Mouse (Mus musculus) embryonic facial prominence, embryonic 11.5 days (tissue): ENCODE results near the gene Zfp704. TPM values are rescaled to one million over a fixed set of nuclear protein-coding genes. Genes with fewer than 3 reads are reported as not detected.

ENCODE experiments used
- ATAC-seq: fragments of 200-750 bp; cut with Nextera tagmentation; replicated peaks from 2 replicates; pipeline ENCODE4 v1.8.0; 2017; ENCODE audit warnings: low read depth; ENCODE audit not compliant: insufficient number of reproducible peaks, low FRiP score, low TSS enrichment
- DNase-seq: peaks from one replicate; pipeline ENCODE4 v3.0.0-alpha.2; 2015; ENCODE audit warnings: low spot score
- H3K27ac ChIP-seq: fragments of 300-500 bp; sonication (generic); replicated peaks from 2 replicates; pipeline ENCODE4 v1.5.1; 2014; ENCODE audit warnings: mild to moderate bottlenecking, low read depth, low read length, control low read depth
- H3K27me3 ChIP-seq: fragments of 300-500 bp; sonication (generic); 2 replicates; pipeline ENCODE4 v1.6.1; 2014; ENCODE audit warnings: mild to moderate bottlenecking, low read length, moderate library complexity, mixed read lengths; ENCODE audit not compliant: control insufficient read depth, insufficient read depth
- H3K36me3 ChIP-seq: fragments of 300-500 bp; sonication (generic); replicated peaks from 2 replicates; pipeline ENCODE4 v1.6.1; 2014; ENCODE audit warnings: low read depth, mild to moderate bottlenecking, low read length, moderate library complexity, mixed read lengths; ENCODE audit not compliant: control insufficient read depth, insufficient read depth
- H3K4me1 ChIP-seq: fragments of 300-500 bp; sonication (generic); 2 replicates; pipeline ENCODE4 v1.6.1; 2014; ENCODE audit warnings: low read length, mixed read lengths; ENCODE audit not compliant: control insufficient read depth, insufficient read depth
- H3K4me2 ChIP-seq: fragments of 300-500 bp; sonication (generic); 2 replicates; pipeline ENCODE4 v1.6.1; 2014; ENCODE audit warnings: low read depth, mild to moderate bottlenecking, control low read depth, low read length, moderate library complexity
- H3K4me3 ChIP-seq: fragments of 300-500 bp; sonication (generic); 2 replicates; pipeline ENCODE4 v1.5.1; 2014; ENCODE audit warnings: low read depth, low read length, control low read depth
- H3K9ac ChIP-seq: fragments of 300-500 bp; sonication (generic); replicated peaks from 2 replicates; pipeline ENCODE4 v1.6.1; 2014; ENCODE audit warnings: mild to moderate bottlenecking, control low read depth, low read length
- H3K9me3 ChIP-seq: fragments of 300-500 bp; sonication (generic); replicated peaks from 2 replicates; pipeline ENCODE4 v1.6.1; 2016; ENCODE audit warnings: mild to moderate bottlenecking, low read length, inconsistent platforms, mixed read lengths; ENCODE audit not compliant: control insufficient read depth
- WGBS: fragments of 180-500 bp; shearing (Covaris S2); extraction: QIAGEN DNeasy Blood & Tissue Kit; methylation state at CpG from one replicate; pipeline ENCODE4 v1.1.7; 2014; 5-methylcytosine and 5-hydroxymethylcytosine counted together
- polyA plus RNA-seq: library from polyadenylated mRNA; unstranded; fragments of >200 nt; fragmentation: Nextera tagmentation; extraction: Ambion mirVana; gene quantifications from 2 replicates; pipeline ENCODE4 v1.2.1, GENCODE M21; 2014

The Zfp704 gene
- 6.9 and 7.0 TPM in 2 replicates for polyA plus RNA-seq

DNA sequence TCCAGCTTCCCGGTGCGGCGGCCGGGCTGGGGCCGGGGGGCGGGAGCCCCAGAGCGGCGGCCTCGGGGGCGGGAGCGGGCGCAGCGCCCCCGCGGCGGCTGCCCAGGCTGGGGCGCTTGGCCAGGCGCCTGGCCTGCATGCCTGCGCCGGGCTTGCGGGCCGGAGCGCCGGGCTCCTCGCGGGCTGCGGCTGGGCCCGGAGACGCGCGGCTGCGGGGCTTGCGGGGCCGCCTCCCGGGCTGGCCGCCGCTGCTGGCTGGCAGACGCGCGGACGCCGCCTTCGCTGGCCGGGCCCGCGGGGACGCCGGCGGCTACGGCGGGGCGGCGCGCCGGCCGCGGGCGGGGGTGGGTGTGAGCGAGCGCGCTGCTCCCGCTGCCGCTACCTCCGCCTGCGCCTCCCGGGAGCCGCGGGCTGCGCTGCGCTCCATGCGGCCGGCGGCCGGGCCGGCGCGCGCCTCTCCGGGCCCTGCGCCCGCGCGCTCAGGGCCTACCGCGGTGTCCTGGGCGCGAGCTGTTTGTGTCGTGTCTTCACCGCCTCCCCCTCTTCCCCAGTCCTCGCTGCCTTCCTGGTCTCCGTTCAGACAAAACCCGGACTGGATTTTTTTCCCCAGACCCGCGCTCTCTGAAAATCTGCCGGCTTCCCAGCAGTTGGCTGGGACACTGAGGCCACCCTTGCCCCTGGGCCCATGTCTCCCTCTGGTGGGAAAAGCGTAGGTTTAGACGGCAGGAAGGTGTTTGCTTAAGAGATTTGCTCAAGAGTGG is at the start of gene Zfp704:
Gene Zfp704 (minus strand): TSS at position 505 of the 761 bp plus-strand sequence.
- Histone ChIP-seq H3K4me1 (no peaks in the 10 kb centered on the region), H3K9me3 (no peaks in the 10 kb centered on the region), H3K4me2 (peak within 1 kb of the TSS; percentile 88), H3K27ac (peak within 1 kb of the TSS; percentile 91), H3K27me3 (no peaks in the 10 kb centered on the region), H3K9ac (peak within 1 kb of the TSS; percentile 92), H3K4me3 (peak within 1 kb of the TSS; percentile 86), H3K36me3 (no peaks in the 10 kb centered on the region)
- peak; percentile 95 for DNase-seq
- peak; percentile 86 for ATAC-seq
- WGBS, result under 1% methylated on average over 53 of the region's 97 CpGs

DNA sequence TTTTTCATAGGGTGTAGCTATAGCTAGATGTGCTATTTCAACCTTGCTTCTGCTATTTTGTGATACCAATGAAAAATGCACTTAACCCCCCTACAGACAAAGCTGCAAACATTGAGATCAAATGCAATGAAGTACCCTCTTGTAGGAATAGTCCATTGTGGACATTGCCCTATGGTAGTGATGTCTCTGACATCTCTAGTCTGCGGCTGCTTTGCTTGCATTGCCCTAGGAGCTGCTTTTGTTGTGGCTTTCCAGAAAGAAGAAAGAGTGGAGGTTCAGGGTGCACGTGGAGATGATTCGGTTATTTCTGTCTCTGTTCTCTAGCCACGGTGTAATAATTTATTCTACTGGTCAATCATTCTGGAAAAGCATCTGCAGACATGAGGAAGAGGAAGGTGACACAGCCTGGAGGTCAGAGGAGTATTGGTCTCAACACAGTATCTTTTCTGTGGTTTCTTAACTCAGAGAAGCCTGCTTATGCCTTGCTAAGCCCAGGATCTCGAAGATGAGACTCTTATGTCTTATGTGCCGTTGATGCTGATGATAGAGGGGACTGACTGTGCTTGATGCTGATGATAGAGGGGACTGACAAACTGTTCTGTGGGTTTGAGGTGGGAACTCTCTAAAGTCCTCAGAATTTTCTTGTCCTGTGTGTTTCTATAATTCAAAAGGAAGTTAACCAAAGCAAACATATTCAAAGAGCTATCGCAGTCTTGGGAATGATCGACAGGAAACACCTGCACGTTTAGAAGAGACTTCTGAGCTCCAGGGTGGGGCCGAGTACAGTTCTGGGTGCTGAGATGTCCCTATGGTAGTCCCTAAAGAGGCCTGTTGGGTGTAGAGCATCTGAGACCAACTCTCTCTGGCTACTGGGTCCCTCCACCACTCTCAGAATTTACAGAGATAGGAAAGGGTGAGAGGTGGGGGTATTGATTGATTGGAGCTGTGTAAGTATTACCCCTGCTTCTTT is 23.4 kb upstream of the Zfp704 start:
- Histone ChIP-seq H3K27me3 (peaks cover 3% of the 10 kb centered on the region; the same call in 1 of the 2 replicates), H3K4me2 (no peak overlapping the region), H3K9me3 (no peaks in the 10 kb centered on the region), H3K9ac (no peak overlapping the region), H3K36me3 (no peaks in the 10 kb centered on the region), H3K4me1 (no peaks in the 10 kb centered on the region), H3K27ac (no peak overlapping the region), H3K4me3 (no peak overlapping the region)
- WGBS, result 85% methylated on average over 10 of the region's 10 CpGs
- ATAC-seq (no peak), DNase-seq (no peak)

DNA sequence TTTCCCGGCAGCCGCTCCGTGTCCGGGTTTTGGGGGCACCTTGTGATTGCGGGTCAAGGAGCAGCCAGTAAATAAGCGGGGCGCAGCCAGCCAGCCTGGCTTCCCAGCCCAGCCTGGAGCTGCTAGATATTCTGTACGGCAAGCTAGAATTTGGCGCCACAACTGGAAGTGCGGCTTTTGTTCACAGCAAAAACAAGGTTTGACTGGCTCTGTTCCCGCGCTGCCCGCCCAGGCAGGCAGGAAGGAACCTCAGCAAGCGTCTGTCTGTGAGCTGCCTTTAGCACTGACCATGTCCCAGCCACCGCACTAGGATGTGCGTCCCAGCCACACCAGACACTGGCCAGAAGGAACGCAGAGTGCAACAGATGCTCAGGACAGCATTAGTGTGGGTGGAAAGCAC is 20.1 kb upstream of the Zfp704 start:
- Histone ChIP-seq H3K9me3 (no peaks in the 10 kb centered on the region), H3K4me1 (no peaks in the 10 kb centered on the region), H3K27me3 (peaks cover 3% of the 10 kb centered on the region; the same call in 1 of the 2 replicates), H3K4me3 (no peak overlapping the region), H3K9ac (peak overlapping the region; percentile 46; the same call in 1 of the 2 replicates), H3K36me3 (no peaks in the 10 kb centered on the region), H3K4me2 (peak overlapping the region; percentile 29), H3K27ac (no peak overlapping the region)
- ATAC-seq, result no peak
- 20% methylated on average over 17 of the region's 17 CpGs for WGBS
- peak; percentile 55 for DNase-seq

DNA sequence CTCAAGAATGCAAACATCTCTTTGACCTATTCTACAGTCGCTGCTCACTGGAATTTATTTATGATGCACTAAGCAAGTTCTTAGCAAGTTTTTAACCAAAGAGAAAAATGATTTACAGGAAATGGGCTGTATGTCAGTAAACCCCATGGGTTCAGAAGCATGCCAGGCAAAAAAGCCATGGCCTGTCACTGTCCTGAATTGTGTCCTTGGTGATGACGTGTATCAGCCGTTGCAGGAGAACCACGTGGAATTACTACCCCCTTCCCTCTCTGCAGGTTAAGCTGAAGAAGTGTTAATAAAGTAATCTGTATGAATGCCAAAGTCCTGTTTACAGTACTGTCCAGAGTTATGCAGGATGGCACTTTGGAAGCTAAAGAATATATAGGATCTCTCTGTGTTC is 18.2 kb upstream of the Zfp704 start:
- Histone ChIP-seq H3K4me1 (no peaks in the 10 kb centered on the region), H3K27me3 (peaks cover 3% of the 10 kb centered on the region; the same call in 1 of the 2 replicates), H3K36me3 (no peaks in the 10 kb centered on the region), H3K9ac (no peak overlapping the region), H3K27ac (no peak overlapping the region), H3K9me3 (no peaks in the 10 kb centered on the region), H3K4me3 (no peak overlapping the region), H3K4me2 (no peak overlapping the region)
- ATAC-seq, result no peak
- WGBS, result 79% methylated on average over 4 of the region's 4 CpGs
- no peak for DNase-seq

DNA sequence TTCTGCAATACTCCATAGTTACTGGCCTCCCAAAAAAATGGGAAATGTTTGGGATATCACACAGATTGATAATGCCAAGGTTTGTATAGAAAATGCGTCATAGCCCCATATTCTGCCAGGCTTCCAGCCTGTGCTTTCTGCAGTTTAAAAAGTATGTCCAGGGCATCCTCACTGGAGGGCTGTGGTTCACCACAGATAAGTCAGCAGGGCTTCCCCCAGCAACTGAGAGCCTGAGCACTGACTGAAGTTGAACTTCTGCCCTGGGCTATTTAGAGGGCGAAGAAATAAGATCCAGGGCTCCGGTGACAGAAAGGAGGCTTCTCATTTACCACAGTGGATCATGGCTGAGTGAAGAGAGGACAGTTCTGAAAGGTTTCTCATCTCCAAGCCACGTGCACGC is 16.3 kb upstream of the Zfp704 start:
- no peak for DNase-seq
- Histone ChIP-seq H3K4me3 (no peak overlapping the region), H3K36me3 (no peaks in the 10 kb centered on the region), H3K9me3 (no peaks in the 10 kb centered on the region), H3K27ac (no peak overlapping the region), H3K27me3 (peaks cover 3% of the 10 kb centered on the region; the same call in 1 of the 2 replicates), H3K4me1 (no peaks in the 10 kb centered on the region), H3K4me2 (no peak overlapping the region), H3K9ac (no peak overlapping the region)
- WGBS, result 52% methylated on average over 5 of the region's 5 CpGs
- no peak for ATAC-seq

DNA sequence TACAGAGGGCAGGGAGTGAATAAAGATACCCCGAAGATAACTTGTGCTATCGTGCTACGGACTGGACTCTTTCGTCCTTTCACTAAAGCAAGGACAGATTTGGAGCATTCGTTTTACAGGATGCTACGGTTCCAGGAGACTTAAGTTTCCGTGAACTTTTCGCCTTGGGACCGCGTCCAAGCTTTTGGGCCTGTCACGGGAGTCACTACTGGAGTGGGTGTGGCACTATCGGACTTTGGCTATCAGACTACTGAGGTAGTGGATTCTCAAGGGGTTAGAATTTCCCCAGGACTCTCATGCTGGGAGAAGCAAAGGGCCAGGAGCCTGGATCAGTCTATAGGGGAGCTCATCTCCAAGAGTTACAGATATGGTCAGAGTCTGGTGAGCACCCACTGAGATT is 10.7 kb upstream of the Zfp704 start:
- no peak overlapping the region for H3K27ac ChIP-seq
- 92% methylated on average over 12 of the region's 12 CpGs for WGBS
- H3K36me3 ChIP-seq, result no peaks in the 10 kb centered on the region
- ATAC-seq, result no peak
- no peak overlapping the region for H3K9ac ChIP-seq
- H3K9me3 ChIP-seq, result no peaks in the 10 kb centered on the region
- DNase-seq, result no peak
- H3K4me3 ChIP-seq, result no peak overlapping the region
- no peaks in the 10 kb centered on the region for H3K27me3 ChIP-seq
- no peaks in the 10 kb centered on the region for H3K4me1 ChIP-seq
- no peak overlapping the region for H3K4me2 ChIP-seq

DNA sequence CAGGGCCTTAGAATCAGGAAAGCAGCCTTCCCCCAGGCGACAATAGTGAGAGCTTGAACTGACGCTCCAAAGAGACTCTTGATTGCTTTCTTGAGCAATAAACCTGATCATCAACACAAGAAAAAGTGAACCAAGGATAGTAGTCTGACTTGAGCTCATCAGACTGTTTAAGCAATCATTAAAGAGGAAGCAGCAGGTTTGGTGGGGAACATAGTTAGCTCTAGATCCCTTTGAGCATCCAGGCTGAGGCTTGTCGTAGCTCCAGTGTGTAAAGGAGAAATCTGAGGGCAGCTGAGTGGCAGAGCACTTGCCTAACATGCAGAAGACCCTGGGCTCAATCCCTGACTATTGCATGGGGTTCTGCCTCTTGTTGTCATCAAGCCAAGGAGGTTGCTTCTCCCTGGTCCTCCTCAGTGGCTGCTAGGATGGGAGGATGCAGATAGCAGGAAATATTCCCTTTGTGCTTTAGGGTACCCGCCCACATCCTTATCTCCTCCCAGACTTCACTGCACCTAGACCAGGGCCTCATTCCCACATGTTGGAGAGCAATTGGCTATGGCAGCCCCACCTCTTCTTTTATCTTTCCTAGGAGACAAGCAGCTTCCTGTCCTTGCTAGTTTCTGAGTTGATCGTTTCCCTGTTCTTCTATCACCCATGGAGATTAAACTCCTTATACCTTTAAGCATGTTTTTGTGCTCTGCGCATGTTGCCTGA is 9.8 kb upstream of the Zfp704 start:
- Histone ChIP-seq H3K4me1 (no peaks in the 10 kb centered on the region), H3K4me2 (no peak overlapping the region), H3K36me3 (no peaks in the 10 kb centered on the region), H3K9me3 (no peaks in the 10 kb centered on the region), H3K9ac (no peak overlapping the region), H3K27ac (no peak overlapping the region), H3K27me3 (no peaks in the 10 kb centered on the region), H3K4me3 (no peak overlapping the region)
- ATAC-seq (no peak), DNase-seq (no peak)
- 77% methylated on average over 6 of the region's 6 CpGs for WGBS
